Mouse (Mus musculus) forebrain, embryonic 11.5 days (tissue): ENCODE measurements around the gene Trmt112. TPM values are rescaled to one million over a fixed set of nuclear protein-coding genes. Genes with fewer than 3 reads are reported as not detected.
A peak's percentile ranks its signal among the peaks of the same experiment; 100 is the strongest.

Experiments
- ATAC-seq: fragments of 200-750 bp; cut with Nextera tagmentation; replicated peaks from 2 replicates; pipeline ENCODE4 v1.8.0; 2017; ENCODE audit warnings: moderate TSS enrichment; ENCODE audit not compliant: low FRiP score
- DNase-seq: peaks from one replicate; pipeline ENCODE4 v3.0.0-alpha.2; 2017; ENCODE audit warnings: low spot score
- H3K27ac ChIP-seq: fragments of 300-500 bp; sonication (generic); 2 replicates; pipeline ENCODE4 v1.5.1; 2014; ENCODE audit warnings: low read depth, low read length
- H3K27me3 ChIP-seq: fragments of 300-500 bp; sonication (generic); 2 replicates; pipeline ENCODE4 v1.6.1; 2014; ENCODE audit warnings: mild to moderate bottlenecking, low read length, mixed read lengths; ENCODE audit not compliant: control insufficient read depth, insufficient read depth
- H3K36me3 ChIP-seq: fragments of 300-500 bp; sonication (generic); 2 replicates; pipeline ENCODE4 v1.6.1; 2014; ENCODE audit warnings: mild to moderate bottlenecking, low read length, moderate library complexity, mixed read lengths; ENCODE audit not compliant: control insufficient read depth, insufficient read depth
- H3K4me1 ChIP-seq: fragments of 300-500 bp; sonication (generic); replicated peaks from 2 replicates; pipeline ENCODE4 v1.6.1; 2014; ENCODE audit warnings: low read length, mixed read lengths; ENCODE audit not compliant: control insufficient read depth, insufficient read depth
- H3K4me2 ChIP-seq: fragments of 300-500 bp; sonication (generic); 2 replicates; pipeline ENCODE4 v1.6.1; 2014; ENCODE audit warnings: low read depth, mild to moderate bottlenecking, low read length, moderate library complexity, mixed read lengths; ENCODE audit not compliant: severe bottlenecking
- H3K4me3 ChIP-seq: fragments of 300-500 bp; sonication (generic); 2 replicates; pipeline ENCODE4 v1.5.1; 2014; ENCODE audit warnings: low read depth, low read length
- H3K9ac ChIP-seq: fragments of 300-500 bp; sonication (generic); 2 replicates; pipeline ENCODE4 v1.6.1; 2014; ENCODE audit warnings: low read length
- H3K9me3 ChIP-seq: fragments of 300-500 bp; sonication (generic); 2 replicates; pipeline ENCODE4 v1.6.1; 2016; ENCODE audit warnings: low read length, mixed read lengths; ENCODE audit not compliant: control insufficient read depth
- WGBS: fragments of 180-500 bp; shearing (Covaris S2); extraction: QIAGEN DNeasy Blood & Tissue Kit; methylation state at CpG from one replicate; pipeline ENCODE4 v1.1.7; 2014; 5-methylcytosine and 5-hydroxymethylcytosine counted together
- polyA plus RNA-seq: library from polyadenylated mRNA; unstranded; fragments of >200 nt; fragmentation: Nextera tagmentation; extraction: Ambion mirVana; gene quantifications from 2 replicates; pipeline ENCODE4 v1.2.1, GENCODE M21; 2014

Trmt112 gene
- polyA plus RNA-seq, 1 experiment from 2014 or later = 152 TPM

DNA sequence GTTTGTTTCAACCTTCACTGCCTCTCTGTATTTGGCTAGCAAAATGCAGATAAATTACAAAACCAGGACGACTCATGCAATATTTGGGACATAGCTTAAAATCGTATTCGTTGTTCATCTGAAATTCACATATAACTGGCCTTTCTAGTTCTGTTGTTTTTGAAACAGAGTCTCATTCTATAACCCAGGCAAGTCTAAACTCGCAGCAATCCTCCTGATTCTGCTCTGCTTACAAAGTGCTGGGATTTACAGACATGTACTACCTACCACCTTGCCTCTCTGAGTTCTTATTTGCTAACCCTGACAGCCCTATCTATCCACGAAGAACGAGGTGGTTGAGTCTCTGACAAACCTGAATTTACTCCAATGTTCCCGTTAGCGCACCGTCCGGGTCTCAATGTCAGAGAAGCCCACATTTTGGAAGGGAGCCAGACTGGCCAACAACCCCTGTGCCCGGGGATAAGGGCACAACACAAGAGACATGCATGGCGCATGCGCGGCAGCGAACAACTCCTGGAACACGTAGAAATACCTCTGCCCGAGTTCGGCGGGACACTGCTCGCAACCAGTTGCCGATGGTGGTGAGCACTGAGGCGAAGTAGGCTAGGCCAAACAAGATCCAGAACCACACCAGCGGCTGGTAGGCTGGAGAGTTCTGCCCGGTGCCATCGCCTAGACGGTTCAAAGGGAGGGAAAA, 17.2 kb downstream of the Trmt112 start:
- DNase-seq (peak; percentile 74), ATAC-seq (no peak)
- Histone ChIP-seq H3K4me1 (peaks cover 11% of the 10 kb centered on the region; the same call in 1 of the 2 replicates), H3K27ac (no peak overlapping the region), H3K4me2 (peak overlapping the region; percentile 5; the same call in 1 of the 2 replicates), H3K9ac (no peak overlapping the region), H3K36me3 (no peaks in the 10 kb centered on the region), H3K27me3 (peaks cover 73% of the 10 kb centered on the region), H3K4me3 (peak overlapping the region; percentile 9; the same call in 1 of the 2 replicates), H3K9me3 (no peaks in the 10 kb centered on the region)
- WGBS = 9% methylated on average over 26 of the region's 26 CpGs

DNA sequence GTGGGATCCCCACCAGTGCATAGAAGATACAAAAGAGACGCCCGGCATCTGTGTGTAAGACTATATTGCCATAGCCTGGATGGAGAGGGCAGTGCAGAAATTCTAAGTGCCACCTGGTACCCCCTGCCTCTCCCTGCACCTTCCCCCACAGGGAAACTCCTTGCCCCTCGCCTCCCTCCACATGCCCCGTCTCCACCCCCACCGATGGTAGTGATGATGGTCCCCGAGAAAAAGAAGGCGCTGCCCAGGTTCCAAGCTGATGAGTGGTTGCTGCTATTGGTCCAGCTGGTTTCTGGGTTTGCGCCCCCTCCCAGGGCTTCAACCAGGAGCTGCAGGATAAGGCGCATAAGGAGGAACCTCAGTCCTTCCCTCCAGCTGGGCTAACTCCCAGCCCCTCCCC, 18.6 kb downstream of the Trmt112 start:
- Histone ChIP-seq H3K4me3 (no peak overlapping the region), H3K4me2 (no peak overlapping the region), H3K9me3 (no peaks in the 10 kb centered on the region), H3K9ac (no peak overlapping the region), H3K36me3 (no peaks in the 10 kb centered on the region), H3K27ac (no peak overlapping the region), H3K27me3 (peaks cover 80% of the 10 kb centered on the region), H3K4me1 (peaks cover 7% of the 10 kb centered on the region; the same call in 1 of the 2 replicates)
- no peak for DNase-seq
- no peak for ATAC-seq
- WGBS = 11% methylated on average over 9 of the region's 9 CpGs

DNA sequence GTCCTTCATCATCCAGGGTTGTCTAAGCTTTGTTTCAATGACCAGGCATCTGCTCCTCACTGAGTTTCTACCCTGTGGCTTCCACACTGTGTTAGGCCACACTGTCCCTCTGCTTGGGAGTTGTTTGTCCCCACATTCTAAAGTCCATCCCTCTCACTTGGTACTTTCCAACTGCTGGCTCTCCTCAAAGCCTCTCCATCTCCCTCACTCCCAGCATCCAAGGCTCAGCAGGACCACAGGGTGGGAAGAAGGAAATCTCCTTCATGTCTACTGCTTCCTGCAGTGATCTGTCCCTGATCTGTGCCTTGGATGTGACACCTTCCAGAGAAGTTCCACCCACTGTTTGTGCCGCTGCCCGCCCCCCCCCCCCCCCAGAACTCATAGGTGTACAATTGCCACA, 21.5 kb downstream of the Trmt112 start:
- DNase-seq = no peak
- H3K36me3 ChIP-seq = no peaks in the 10 kb centered on the region

DNA sequence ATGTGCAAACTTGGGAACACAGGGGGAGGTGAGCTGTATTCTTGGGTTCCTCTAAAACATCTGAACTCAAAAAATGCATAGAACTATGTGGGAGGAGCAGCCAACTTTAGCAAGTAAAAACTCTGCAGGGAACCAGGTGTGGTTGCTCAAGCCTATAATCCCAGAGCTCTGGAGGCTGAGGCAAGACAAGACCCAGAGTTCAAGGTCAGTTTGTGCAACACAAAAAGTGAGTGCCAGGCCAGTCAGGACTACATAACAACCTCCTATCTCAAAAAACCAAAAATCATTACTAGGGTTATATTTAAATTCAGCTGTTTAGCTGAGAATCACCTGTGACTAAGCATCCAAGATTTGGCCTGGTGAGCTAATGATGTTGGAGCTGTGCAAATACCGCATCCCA, 22.5 kb downstream of the Trmt112 start:
- Histone ChIP-seq H3K4me1 (peaks cover 10% of the 10 kb centered on the region; the same call in 1 of the 2 replicates), H3K27ac (no peak overlapping the region), H3K36me3 (no peaks in the 10 kb centered on the region), H3K4me2 (no peak overlapping the region), H3K4me3 (no peak overlapping the region), H3K9me3 (no peaks in the 10 kb centered on the region), H3K27me3 (peaks cover 74% of the 10 kb centered on the region), H3K9ac (no peak overlapping the region)
- no peak for ATAC-seq
- DNase-seq = no peak
- WGBS = 50% methylated on average over 1 of the region's 1 CpGs

More for the DNA sequence above, 21.5 kb downstream of the Trmt112 start:
- no peak overlapping the region for H3K9ac ChIP-seq
- H3K27me3 ChIP-seq = peaks cover 81% of the 10 kb centered on the region
- 0% methylated on average over 2 of the region's 2 CpGs for WGBS
- H3K4me3 ChIP-seq = no peak overlapping the region
- no peak overlapping the region for H3K27ac ChIP-seq
- no peak overlapping the region for H3K4me2 ChIP-seq
- H3K9me3 ChIP-seq = no peaks in the 10 kb centered on the region
- no peak for ATAC-seq
- H3K4me1 ChIP-seq = peaks cover 10% of the 10 kb centered on the region; the same call in 1 of the 2 replicates

DNA sequence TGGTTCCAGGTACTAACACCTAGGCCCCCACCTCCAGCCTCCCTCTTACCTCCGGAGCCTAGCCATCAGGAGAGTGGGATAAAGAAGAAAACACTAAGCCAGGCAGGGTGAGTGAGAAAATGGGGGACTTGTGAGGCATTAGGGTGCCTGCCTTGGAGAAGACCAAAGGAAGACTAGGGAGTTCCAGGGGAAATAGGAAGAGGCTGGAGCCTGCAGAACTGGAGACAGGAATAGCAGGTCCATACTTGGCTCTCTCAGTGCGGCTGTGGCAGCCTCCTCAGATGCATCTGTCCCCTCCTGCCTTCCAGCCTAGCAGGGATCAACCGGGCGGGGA, 23.6 kb downstream of the Trmt112 start:
- no peak overlapping the region for H3K27ac ChIP-seq
- peaks cover 63% of the 10 kb centered on the region for H3K27me3 ChIP-seq
- no peak for ATAC-seq
- no peak overlapping the region for H3K9ac ChIP-seq
- H3K4me2 ChIP-seq = no peak overlapping the region
- no peaks in the 10 kb centered on the region for H3K36me3 ChIP-seq
- WGBS = 20% methylated on average over 4 of the region's 4 CpGs
- no peak overlapping the region; the same call in 1 of the 2 replicates for H3K4me3 ChIP-seq
- peaks cover 7% of the 10 kb centered on the region; the same call in 1 of the 2 replicates for H3K4me1 ChIP-seq
- H3K9me3 ChIP-seq = no peaks in the 10 kb centered on the region
- no peak for DNase-seq

DNA sequence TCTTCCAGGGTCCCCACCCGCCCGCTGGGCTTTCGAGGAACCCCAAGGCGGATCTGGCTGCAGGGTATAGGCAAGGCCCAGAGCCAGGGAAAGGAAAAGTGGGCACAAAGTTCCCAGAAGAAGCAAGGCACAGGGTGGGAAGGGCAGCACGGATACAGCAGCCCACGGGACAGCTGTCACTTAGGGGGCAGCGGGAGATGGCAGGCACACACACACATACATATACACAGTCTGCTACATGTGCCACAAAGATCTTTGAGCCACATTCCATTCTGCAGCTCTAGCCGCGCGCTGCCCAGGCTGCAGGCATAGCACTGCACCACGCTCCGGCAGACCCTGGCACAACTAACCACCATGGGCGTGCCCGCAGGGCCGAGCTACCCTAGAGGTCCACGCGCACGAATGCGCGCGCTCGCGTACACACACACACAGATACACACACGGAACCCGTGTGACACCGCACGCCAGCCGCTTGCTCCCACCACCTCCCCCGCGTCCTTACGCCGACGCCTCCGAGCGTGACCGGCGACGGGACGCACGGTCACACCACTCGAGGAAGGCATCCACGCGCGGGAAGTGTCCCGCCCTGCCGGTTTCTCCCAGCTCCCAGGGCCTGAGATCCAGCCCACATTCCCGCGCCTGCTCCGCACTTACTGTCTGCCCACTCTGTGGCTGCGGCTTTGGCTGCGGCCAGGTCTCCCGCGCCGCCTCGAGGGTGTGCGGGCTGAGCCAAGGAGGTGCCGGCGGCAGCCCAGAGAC, 24.1 kb downstream of the Trmt112 start:
- Histone ChIP-seq H3K27me3 (peaks cover 60% of the 10 kb centered on the region), H3K36me3 (no peaks in the 10 kb centered on the region), H3K27ac (no peak overlapping the region), H3K4me1 (peaks cover 7% of the 10 kb centered on the region; the same call in 1 of the 2 replicates), H3K4me3 (peak overlapping the region; percentile 22), H3K9me3 (no peaks in the 10 kb centered on the region), H3K4me2 (peak overlapping the region; percentile 41), H3K9ac (peak overlapping the region; percentile 5; the same call in 1 of the 2 replicates)
- ATAC-seq (0 out of 2 replicates have a peak, but pooled peaks have one; percentile 39), DNase-seq (no peak)
- WGBS = 3% methylated on average over 56 of the region's 58 CpGs

DNA sequence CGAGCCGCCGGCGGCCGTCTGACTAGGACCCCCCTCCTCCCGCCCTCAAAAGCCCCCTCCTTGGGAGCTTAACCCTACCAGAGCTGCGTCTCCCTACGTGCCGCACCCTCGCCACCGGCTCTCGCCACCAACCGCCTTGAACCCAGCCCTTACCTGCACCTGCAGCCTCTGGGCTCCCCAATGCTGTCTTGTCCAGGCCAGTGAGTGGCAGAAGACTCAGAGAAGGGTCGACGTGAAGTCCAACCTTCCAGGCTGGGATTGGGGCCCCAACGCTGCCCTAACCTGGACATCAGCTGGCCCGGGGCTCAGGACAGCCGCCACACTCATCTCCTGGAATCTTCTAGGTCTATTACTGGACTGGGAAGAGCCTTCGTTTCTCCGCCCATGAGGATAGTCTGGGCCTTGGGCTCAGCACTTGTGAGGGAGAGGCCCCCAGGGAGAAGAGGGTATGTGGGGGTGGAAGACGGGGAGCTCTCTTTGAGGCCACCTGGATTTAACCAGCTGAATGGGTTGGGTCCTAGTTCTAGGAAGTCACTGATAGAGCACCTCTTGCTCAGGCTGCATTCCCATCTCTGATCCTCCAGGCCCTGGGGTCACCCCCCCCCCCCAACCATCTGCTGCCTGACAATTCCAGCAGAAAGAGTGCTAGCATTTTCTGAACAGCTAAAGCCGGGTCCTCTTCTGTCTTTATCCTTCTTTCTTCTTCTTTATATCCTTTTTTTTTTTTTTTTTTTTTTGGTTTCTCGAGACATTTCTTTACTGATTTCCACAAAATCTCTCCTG, 24.9 kb downstream of the Trmt112 start, which contains the start of gene Kcnk4:
Gene Kcnk4 (minus strand): TSS at position 321 of the 783 bp plus-strand sequence.
- Histone ChIP-seq H3K27ac (no peak within 1 kb of the TSS), H3K4me2 (peak within 1 kb of the TSS; percentile 41), H3K9me3 (no peaks in the 10 kb centered on the region), H3K9ac (peak within 1 kb of the TSS; percentile 5; the same call in 1 of the 2 replicates), H3K4me3 (peak within 1 kb of the TSS; percentile 22), H3K4me1 (peaks cover 7% of the 10 kb centered on the region; the same call in 1 of the 2 replicates), H3K36me3 (no peaks in the 10 kb centered on the region), H3K27me3 (peaks cover 57% of the 10 kb centered on the region)
- ATAC-seq (no peak), DNase-seq (no peak)
- 10% methylated on average over 23 of the region's 23 CpGs for WGBS

DNA sequence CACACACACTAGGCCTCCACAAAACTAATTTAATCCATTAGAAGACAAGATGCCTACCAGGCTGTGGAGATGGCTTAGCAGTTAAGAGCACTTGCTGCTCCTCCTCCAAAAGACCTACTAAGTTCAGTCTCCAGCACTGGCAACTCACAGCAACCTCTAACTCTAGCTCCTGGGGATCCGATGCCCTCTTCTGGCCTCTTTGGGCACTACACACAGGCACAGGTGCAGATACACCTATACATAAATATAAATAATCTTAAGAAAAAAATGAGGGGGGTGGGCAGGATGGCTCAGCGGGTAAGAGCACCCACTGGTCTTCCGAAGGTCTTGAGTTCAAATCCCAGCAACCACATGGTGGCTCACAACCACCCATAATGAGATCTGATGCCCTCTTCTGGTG, 26.8 kb downstream of the Trmt112 start:
- Histone ChIP-seq H3K9ac (no peak overlapping the region), H3K4me2 (no peak overlapping the region), H3K4me3 (no peak overlapping the region), H3K4me1 (peaks cover 15% of the 10 kb centered on the region; the same call in 1 of the 2 replicates), H3K9me3 (no peaks in the 10 kb centered on the region), H3K36me3 (no peaks in the 10 kb centered on the region), H3K27me3 (peaks cover 48% of the 10 kb centered on the region), H3K27ac (no peak overlapping the region)
- WGBS = 20% methylated on average over 3 of the region's 3 CpGs
- no peak for DNase-seq
- no peak for ATAC-seq
